Mouse (Mus musculus) layer of hippocampus, adult 9-10 months (tissue): ENCODE measurements at regions not wholly inside any gene's neighbourhood (a gene's known extent, or its start where the extent isn't known, plus 50 kb on each side); places are given as distances from the start of the nearest gene placed in this dataset.

Experiments used
- DNase-seq: peaks from one replicate; pipeline ENCODE4 v3.0.0; 2022; ENCODE audit warnings: low spot score

- no peak for DNase-seq
Observed at GRCm38 (mm10) chr12:39371480-39372245, 592.5 kb downstream of the Etv1 start.

- no peak for DNase-seq
Observed at GRCm38 (mm10) chr12:39373721-39374120, 594.5 kb downstream of the Etv1 start.
